Mouse (Mus musculus): ENCODE data around the gene Mettl5. TPM values are rescaled to one million over a fixed set of nuclear protein-coding genes. Genes with fewer than 3 reads are reported as not detected.
"Not testable (repeated sequence)": the region's sequence is repeated elsewhere in the genome, so short reads cannot be mapped to it uniquely, and the experiment has no call there.

Mettl5 gene
- 16.3 and 17.6 TPM in 2 replicates for polyA plus RNA-seq (2012; rRNA removed)

DNA sequence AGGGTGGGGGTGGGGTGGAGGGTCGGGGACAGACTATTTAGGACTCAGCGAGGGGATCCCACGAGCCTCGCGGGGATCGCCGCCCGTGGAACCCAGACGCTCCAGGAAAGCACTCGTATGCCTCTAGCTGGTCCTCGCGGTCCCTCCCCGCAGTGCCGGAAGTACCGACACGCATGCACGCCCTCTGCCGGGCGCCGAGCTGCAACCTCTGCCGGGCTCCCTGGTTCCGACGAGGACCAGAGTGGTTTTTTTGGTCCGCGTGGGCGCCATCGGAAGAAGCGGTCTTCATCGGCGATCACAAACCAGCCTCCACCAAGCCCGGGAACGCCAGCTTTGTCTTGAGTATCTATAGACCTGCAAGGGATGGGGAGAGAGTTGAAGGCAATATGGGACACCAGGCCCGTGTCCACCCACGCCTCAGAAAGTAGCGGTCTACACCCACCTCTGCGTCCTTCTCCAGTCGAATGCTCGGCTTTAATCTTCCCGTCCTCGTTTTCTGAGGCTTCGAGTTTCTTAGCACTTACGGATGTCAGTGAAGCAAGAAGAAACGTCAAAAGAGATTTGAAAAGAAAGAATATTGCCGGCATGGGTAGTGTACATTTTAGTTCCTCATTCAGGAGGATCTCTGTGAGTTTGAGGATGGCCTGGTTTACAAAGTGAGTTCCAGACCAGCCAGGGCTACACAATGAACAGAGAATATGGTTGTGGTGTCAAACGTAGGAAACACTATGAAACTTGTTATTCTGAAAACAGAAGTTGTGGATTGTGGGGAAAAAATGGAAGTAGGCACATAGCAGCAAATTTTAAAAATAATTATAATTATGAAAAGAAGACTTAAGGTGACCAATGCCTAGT lies at the start of gene Mettl5:
Gene Mettl5 (minus strand): TSS at position 165 of the 855 bp plus-strand sequence.
- 2% methylated on average over 45 of the region's 45 CpGs for WGBS
- Histone ChIP-seq H3K27ac (ENCODE audit: insufficient read depth, low read length) (peak within 1 kb of the TSS; percentile 46; the same call in 1 of the 2 replicates), H3K4me1 (ENCODE audit: control insufficient read depth, insufficient read depth, low read length) (no peaks in the 10 kb centered on the region), H3K27me3 (ENCODE audit: control insufficient read depth, insufficient read depth, low read length) (no peaks in the 10 kb centered on the region), H3K4me3 (replicated peaks; ENCODE audit: insufficient read depth, low read depth, low read length) (peak within 1 kb of the TSS; percentile 64)
- TF ChIP-seq CTCF (IDR thresholded peaks at IDR 0.05; ENCODE audit: borderline replicate concordance, insufficient read depth, low read depth, low read length) (peak; percentile 29; the same call in 1 of the 2 replicates), POLR2A (IDR thresholded peaks at IDR 0.05; ENCODE audit: borderline replicate concordance, insufficient read depth, low read length) (peak; percentile 91)
- peak; percentile 84 to 87 for DNase-seq

DNA sequence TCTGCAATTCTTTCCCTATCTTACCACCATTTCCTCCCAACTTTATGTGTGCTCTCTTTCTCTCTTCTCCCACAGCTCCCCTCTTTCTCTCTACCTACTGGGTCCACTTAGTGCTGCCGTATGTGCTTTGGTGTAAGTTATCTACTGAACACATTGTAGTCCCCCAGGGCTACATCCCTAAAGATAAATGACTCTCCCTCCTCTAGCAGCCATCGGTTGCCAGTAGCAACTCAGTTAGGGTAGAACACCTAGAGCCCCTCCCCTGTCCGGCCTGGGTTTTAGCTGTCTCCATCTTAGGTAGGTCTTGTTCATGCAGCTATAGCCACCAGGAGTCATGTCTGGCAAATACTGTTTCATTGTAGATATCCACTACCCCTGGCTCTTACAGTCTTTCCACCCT lies 39.5 kb upstream of the Mettl5 start:
- Histone ChIP-seq H3K27ac (ENCODE audit: insufficient read depth, low read length) (no peak overlapping the region), H3K4me3 (replicated peaks; ENCODE audit: insufficient read depth, low read depth, low read length) (no peak overlapping the region), H3K27me3 (ENCODE audit: control insufficient read depth, insufficient read depth, low read length) (no peaks in the 10 kb centered on the region), H3K4me1 (ENCODE audit: control insufficient read depth, insufficient read depth, low read length) (no peaks in the 10 kb centered on the region)
- DNase-seq = no peak
- TF ChIP-seq CTCF (IDR thresholded peaks at IDR 0.05; ENCODE audit: borderline replicate concordance, insufficient read depth, low read depth, low read length) = no peak
- TF ChIP-seq POLR2A (IDR thresholded peaks at IDR 0.05; ENCODE audit: borderline replicate concordance, insufficient read depth, low read length) = no peak
- 92% methylated on average over 3 of the region's 3 CpGs for WGBS

DNA sequence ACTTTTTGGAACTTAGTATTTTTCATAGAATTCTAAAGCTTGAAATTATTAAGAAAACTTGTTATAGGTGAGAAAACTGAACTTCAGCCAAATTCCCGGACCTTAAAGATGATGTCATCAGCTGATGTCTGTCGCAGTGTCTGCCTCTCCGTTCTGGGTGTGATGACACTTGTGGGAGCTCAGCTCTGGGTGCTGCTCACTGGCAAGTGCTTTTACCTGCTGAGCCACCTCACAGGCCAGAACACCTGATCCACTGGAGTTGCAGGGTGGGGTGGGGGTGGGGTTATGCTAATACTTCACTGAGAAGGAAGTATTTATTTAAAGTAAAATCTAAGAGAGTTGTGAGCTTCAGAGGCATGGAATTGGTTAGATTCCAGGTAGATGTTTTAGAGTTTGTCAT lies 31.9 kb upstream of the Mettl5 start:
- DNase-seq = no peak
- Histone ChIP-seq H3K4me1 (ENCODE audit: control insufficient read depth, insufficient read depth, low read length) (no peaks in the 10 kb centered on the region; the same call in 1 of the 2 replicates), H3K27me3 (ENCODE audit: control insufficient read depth, insufficient read depth, low read length) (no peaks in the 10 kb centered on the region), H3K4me3 (replicated peaks; ENCODE audit: insufficient read depth, low read depth, low read length) (no peak overlapping the region), H3K27ac (ENCODE audit: insufficient read depth, low read length) (no peak overlapping the region)
- WGBS = 70% methylated on average over 3 of the region's 3 CpGs
- TF ChIP-seq POLR2A (IDR thresholded peaks at IDR 0.05; ENCODE audit: borderline replicate concordance, insufficient read depth, low read length) = no peak
- no peak for TF ChIP-seq CTCF (IDR thresholded peaks at IDR 0.05; ENCODE audit: borderline replicate concordance, insufficient read depth, low read depth, low read length)

DNA sequence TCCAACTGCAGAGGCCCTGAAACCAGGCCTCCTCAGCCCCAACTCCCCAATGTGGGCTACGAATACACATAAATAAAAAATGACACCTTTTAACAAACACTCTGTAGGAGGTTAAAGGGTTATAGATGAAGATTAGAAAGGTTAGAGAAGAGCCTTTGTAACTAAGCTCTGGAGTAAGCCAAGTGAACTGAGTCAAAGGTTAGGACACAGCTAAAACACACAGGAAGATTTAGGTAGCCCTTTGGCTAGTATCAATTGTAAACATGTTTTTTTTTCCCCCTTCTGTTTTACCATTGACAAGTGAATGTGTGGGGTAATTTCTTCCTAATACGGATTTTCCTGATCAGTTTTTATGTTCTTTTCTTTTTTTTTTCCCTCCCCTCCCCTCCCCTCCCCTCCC lies 27.4 kb upstream of the Mettl5 start:
- H3K27me3 ChIP-seq (ENCODE audit: control insufficient read depth, insufficient read depth, low read length) = no peaks in the 10 kb centered on the region
- H3K27ac ChIP-seq (ENCODE audit: insufficient read depth, low read length) = no peak overlapping the region
- no peak for DNase-seq
- TF ChIP-seq CTCF (IDR thresholded peaks at IDR 0.05; ENCODE audit: borderline replicate concordance, insufficient read depth, low read depth, low read length) (no peak), POLR2A (IDR thresholded peaks at IDR 0.05; ENCODE audit: borderline replicate concordance, insufficient read depth, low read length) (no peak)
- H3K4me3 ChIP-seq (replicated peaks; ENCODE audit: insufficient read depth, low read depth, low read length) = no peak overlapping the region
- WGBS = 63% methylated on average over 2 of the region's 2 CpGs
- no peaks in the 10 kb centered on the region; the same call in 1 of the 2 replicates for H3K4me1 ChIP-seq (ENCODE audit: control insufficient read depth, insufficient read depth, low read length)

DNA sequence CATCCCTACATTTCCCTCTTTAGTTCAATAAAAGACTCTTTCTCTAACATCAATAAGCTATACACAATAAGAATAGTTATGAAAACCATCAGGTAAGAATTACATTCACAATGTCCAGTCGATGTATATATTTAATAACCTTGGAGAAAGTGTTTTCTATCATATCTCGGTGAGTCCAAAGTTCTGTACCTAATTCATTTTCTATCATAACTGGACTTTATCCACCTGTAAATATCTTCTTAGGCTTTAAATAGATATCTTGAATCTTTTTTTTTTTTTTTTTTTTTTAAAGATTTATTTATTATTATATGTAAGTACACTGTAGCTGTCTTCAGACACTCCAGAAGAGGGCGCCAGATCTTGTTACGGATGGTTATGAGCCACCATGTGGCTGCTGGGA lies 22.0 kb upstream of the Mettl5 start:
- H3K4me3 ChIP-seq (replicated peaks; ENCODE audit: insufficient read depth, low read depth, low read length); H3K4me1 ChIP-seq (ENCODE audit: control insufficient read depth, insufficient read depth, low read length); H3K27ac ChIP-seq (ENCODE audit: insufficient read depth, low read length); H3K27me3 ChIP-seq (ENCODE audit: control insufficient read depth, insufficient read depth, low read length); DNase-seq: not testable (repeated sequence)
- WGBS = 88% methylated on average over 4 of the region's 4 CpGs

DNA sequence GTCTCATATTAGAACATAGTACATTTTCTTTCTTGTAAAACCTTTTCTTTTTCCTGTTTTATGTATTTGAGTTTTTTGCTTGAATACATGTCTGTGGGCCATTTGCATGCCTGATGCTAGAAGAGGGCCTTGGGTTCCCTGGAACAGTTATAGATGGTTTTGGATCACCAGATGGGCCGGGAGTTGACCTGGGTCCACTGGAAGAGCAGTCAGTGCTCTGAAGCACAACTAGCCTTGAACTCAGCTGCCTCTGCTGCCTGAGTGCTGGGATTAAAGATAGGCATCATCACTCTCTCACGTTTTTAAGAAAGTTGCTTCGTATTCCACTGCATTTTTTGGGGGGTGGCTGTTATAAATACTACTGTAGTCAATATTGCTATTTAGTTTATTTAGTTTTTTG lies 18.1 kb upstream of the Mettl5 start:
- TF ChIP-seq CTCF (IDR thresholded peaks at IDR 0.05; ENCODE audit: borderline replicate concordance, insufficient read depth, low read depth, low read length) (no peak), POLR2A (IDR thresholded peaks at IDR 0.05; ENCODE audit: borderline replicate concordance, insufficient read depth, low read length) (no peak)
- no peak overlapping the region for H3K4me3 ChIP-seq (replicated peaks; ENCODE audit: insufficient read depth, low read depth, low read length)
- H3K27ac ChIP-seq (ENCODE audit: insufficient read depth, low read length) = no peak overlapping the region
- no peaks in the 10 kb centered on the region; the same call in 1 of the 2 replicates for H3K4me1 ChIP-seq (ENCODE audit: control insufficient read depth, insufficient read depth, low read length)
- no peak for DNase-seq
- 92% methylated on average over 3 of the region's 3 CpGs for WGBS
- no peaks in the 10 kb centered on the region for H3K27me3 ChIP-seq (ENCODE audit: control insufficient read depth, insufficient read depth, low read length)

DNA sequence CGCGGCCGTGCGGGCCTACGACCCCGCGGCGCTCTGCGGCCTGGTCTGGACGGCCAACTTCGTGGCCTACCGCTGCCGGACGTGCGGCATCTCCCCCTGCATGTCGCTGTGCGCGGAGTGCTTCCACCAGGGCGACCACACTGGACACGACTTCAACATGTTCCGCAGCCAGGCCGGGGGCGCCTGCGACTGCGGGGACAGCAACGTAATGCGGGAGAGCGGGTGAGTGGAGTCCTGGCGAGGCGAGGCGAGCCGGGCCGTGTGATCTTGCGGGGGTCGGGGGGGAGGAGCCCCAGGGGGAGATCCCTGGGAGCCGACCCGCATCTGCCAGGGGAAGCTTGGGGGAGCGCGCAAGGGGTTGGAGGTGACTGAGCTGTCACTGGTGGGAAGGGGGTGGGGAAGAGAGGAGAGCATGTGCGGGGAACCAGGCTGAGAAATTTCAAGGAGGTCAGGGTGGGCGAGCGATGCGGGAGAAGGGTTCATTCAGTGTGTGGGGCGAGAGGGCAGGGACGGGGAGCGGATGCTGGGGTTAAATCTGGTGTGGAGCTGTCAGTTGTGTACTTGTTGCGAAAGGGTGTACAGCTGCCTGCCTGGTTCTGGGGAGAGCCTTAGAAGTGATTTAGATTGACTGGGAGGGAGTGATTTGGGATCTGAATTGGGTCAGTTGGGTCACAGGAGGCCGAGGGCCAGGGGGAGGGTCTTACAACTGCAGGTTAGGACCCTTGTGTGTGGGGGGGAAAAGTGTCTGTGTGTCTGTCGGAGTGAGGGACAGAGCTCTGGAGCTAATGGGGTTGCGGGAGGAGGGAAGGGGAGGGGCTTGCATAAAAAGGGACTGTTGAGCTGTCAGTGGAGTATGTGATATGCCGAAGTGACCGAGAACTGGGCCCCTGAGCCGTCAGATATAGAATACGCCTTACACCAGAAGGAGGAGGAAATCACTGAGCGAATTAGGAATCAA lies 12.5 kb upstream of the Mettl5 start:
- peak; percentile 54 to 56 for DNase-seq
- H3K27ac ChIP-seq (ENCODE audit: insufficient read depth, low read length) = peak overlapping the region; percentile 74
- peak overlapping the region; percentile 88 for H3K4me3 ChIP-seq (replicated peaks; ENCODE audit: insufficient read depth, low read depth, low read length)
- no peaks in the 10 kb centered on the region for H3K27me3 ChIP-seq (ENCODE audit: control insufficient read depth, insufficient read depth, low read length)
- WGBS = 1% methylated on average over 55 of the region's 55 CpGs
- TF ChIP-seq POLR2A (IDR thresholded peaks at IDR 0.05; ENCODE audit: borderline replicate concordance, insufficient read depth, low read length) (no peak), CTCF (IDR thresholded peaks at IDR 0.05; ENCODE audit: borderline replicate concordance, insufficient read depth, low read depth, low read length) (no peak)
- H3K4me1 ChIP-seq (ENCODE audit: control insufficient read depth, insufficient read depth, low read length) = no peaks in the 10 kb centered on the region
